Mouse (Mus musculus) testis, adult 2 months (tissue): ENCODE measurements at regions not wholly inside any gene's neighbourhood (a gene's known extent, or its start where the extent isn't known, plus 50 kb on each side); places are given as distances from the start of the nearest gene placed in this dataset.

Source experiments
- H3K27ac ChIP-seq: fragments of 200-500 bp; 2 replicates; pipeline ENCODE4 v1.5.1; 2012; ENCODE audit warnings: low read depth, low read length; ENCODE audit not compliant: control insufficient read depth, insufficient read depth
- H3K27me3 ChIP-seq: fragments of 200-500 bp; 2 replicates; pipeline ENCODE4 v1.6.1; 2012; ENCODE audit warnings: mild to moderate bottlenecking, low read length, moderate library complexity; ENCODE audit not compliant: control insufficient read depth, insufficient read depth
- H3K36me3 ChIP-seq: fragments of 200-500 bp; 2 replicates; pipeline ENCODE4 v1.6.1; 2012; ENCODE audit warnings: mild to moderate bottlenecking, low read length; ENCODE audit not compliant: control insufficient read depth, insufficient read depth
- H3K4me1 ChIP-seq: fragments of 200-500 bp; 2 replicates; pipeline ENCODE4 v1.6.1; 2012; ENCODE audit warnings: low read length; ENCODE audit not compliant: control insufficient read depth, insufficient read depth
- H3K4me3 ChIP-seq: fragments of 200-500 bp; 2 replicates; pipeline ENCODE4 v1.5.1; 2012; ENCODE audit warnings: low read depth, mild to moderate bottlenecking, low read length, moderate library complexity, mixed read lengths; ENCODE audit not compliant: control insufficient read depth
- CTCF ChIP-seq: fragments of 200-500 bp; IDR thresholded peaks from 2 replicates; pipeline ENCODE4 v1.5.1; 2012; ENCODE audit warnings: low read depth, mild to moderate bottlenecking, inconsistent platforms, low read length, moderate library complexity; ENCODE audit not compliant: control insufficient read depth, insufficient read depth, insufficient replicate concordance
- POLR2A ChIP-seq: fragments of 200-500 bp; IDR thresholded peaks from 2 replicates; pipeline ENCODE4 v1.6.1; 2012; ENCODE audit warnings: low read depth, mild to moderate bottlenecking, inconsistent platforms, low read length, moderate library complexity; ENCODE audit not compliant: control insufficient read depth

DNA sequence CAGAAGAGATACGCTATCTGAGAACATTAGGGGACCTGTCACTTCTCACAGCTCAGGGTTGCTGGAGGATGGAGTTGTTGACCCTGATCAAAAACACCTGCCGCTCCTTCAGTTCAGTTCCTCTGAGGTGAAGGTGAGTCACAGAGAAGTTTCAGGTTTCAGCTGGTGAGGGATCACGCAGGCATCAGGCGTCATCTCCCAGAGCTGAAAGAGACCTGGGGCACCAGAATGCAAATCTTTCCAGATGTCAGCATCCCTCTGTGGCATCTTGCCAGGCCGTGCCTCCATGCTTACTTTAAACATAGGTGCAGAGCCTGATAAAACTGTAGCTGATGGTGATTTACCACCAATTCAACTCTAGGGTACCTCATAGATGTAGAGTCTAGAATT is 210.4 kb upstream of the Igfbp3 start:
- TF ChIP-seq CTCF (no peak), POLR2A (no peak)
- no peaks in the 10 kb centered on the region for H3K27me3 ChIP-seq
- no peak overlapping the region for H3K4me3 ChIP-seq

GRCm38 (mm10) chr11:7423276-7424081 is 209.8 kb upstream of the Igfbp3 start:
- H3K4me3 ChIP-seq, result no peak overlapping the region
- H3K36me3 ChIP-seq, result no peaks in the 10 kb centered on the region

More for the DNA sequence above, 210.4 kb upstream of the Igfbp3 start:
- Histone ChIP-seq H3K36me3 (no peaks in the 10 kb centered on the region), H3K4me1 (no peaks in the 10 kb centered on the region), H3K27ac (no peak overlapping the region)

GRCm38 (mm10) chr11:7412631-7413030 is 198.9 kb upstream of the Igfbp3 start:
- H3K4me3 ChIP-seq, result no peak overlapping the region
- TF ChIP-seq POLR2A (no peak), CTCF (no peak)
- H3K4me1 ChIP-seq, result no peaks in the 10 kb centered on the region
- no peaks in the 10 kb centered on the region for H3K36me3 ChIP-seq
- no peaks in the 10 kb centered on the region for H3K27me3 ChIP-seq
- no peak overlapping the region for H3K27ac ChIP-seq

More at GRCm38 (mm10) chr11:7423276-7424081, 209.8 kb upstream of the Igfbp3 start:
- H3K27me3 ChIP-seq, result no peaks in the 10 kb centered on the region
- TF ChIP-seq CTCF, result no peak
- no peak for TF ChIP-seq POLR2A
- H3K27ac ChIP-seq, result no peak overlapping the region
- no peaks in the 10 kb centered on the region for H3K4me1 ChIP-seq

GRCm38 (mm10) chr11:7408992-7409391 is 195.3 kb upstream of the Igfbp3 start:
- TF ChIP-seq CTCF (no peak), POLR2A (no peak)
- H3K27ac ChIP-seq, result no peak overlapping the region
- H3K27me3 ChIP-seq, result no peaks in the 10 kb centered on the region
- H3K4me3 ChIP-seq, result no peak overlapping the region
- no peaks in the 10 kb centered on the region for H3K36me3 ChIP-seq
- H3K4me1 ChIP-seq, result no peaks in the 10 kb centered on the region

GRCm38 (mm10) chr11:7404666-7405065 is 190.9 kb upstream of the Igfbp3 start:
- Histone ChIP-seq H3K36me3 (no peaks in the 10 kb centered on the region), H3K27ac (no peak overlapping the region), H3K4me1 (no peaks in the 10 kb centered on the region), H3K27me3 (no peaks in the 10 kb centered on the region), H3K4me3 (no peak overlapping the region)
- TF ChIP-seq POLR2A (no peak), CTCF (no peak)

GRCm38 (mm10) chr11:7371835-7372234 is 158.1 kb upstream of the Igfbp3 start:
- Histone ChIP-seq H3K4me3 (no peak overlapping the region), H3K27me3 (no peaks in the 10 kb centered on the region), H3K27ac (no peak overlapping the region), H3K4me1 (no peaks in the 10 kb centered on the region), H3K36me3 (no peaks in the 10 kb centered on the region)
- TF ChIP-seq CTCF (no peak), POLR2A (no peak)

GRCm38 (mm10) chr11:7361388-7361787 is 147.7 kb upstream of the Igfbp3 start:
- Histone ChIP-seq H3K36me3 (no peaks in the 10 kb centered on the region), H3K27me3 (no peaks in the 10 kb centered on the region), H3K27ac (no peak overlapping the region), H3K4me1 (no peaks in the 10 kb centered on the region), H3K4me3 (no peak overlapping the region)
- TF ChIP-seq CTCF, result no peak
- no peak for TF ChIP-seq POLR2A

GRCm38 (mm10) chr11:7348601-7349000 is 134.9 kb upstream of the Igfbp3 start:
- Histone ChIP-seq H3K36me3 (no peaks in the 10 kb centered on the region), H3K27ac (no peak overlapping the region), H3K4me1 (no peaks in the 10 kb centered on the region), H3K4me3 (no peak overlapping the region), H3K27me3 (no peaks in the 10 kb centered on the region)
- TF ChIP-seq CTCF, result no peak
- TF ChIP-seq POLR2A, result no peak
